Mouse (Mus musculus) lung, postnatal 4 days (tissue): ENCODE data around the gene 1110012L19Rik.
"Not testable (repeated sequence)": the region's sequence is repeated elsewhere in the genome, so short reads cannot be mapped to it uniquely, and the experiment has no call there.

Source experiments
- DNase-seq, 2 experiments: peaks; one replicate each; pipeline ENCODE4 v3.0.0; 2021

The 1110012L19Rik gene

GRCm38 (mm10) chrX:70385276-70385961 lies at the start of gene 1110012L19Rik:
Gene 1110012L19Rik, plus strand, starts transcription at chrX:70385877.
- peak; percentile 78 to 82 for DNase-seq

- no peak for DNase-seq
Observed at GRCm38 (mm10) chrX:70362985-70363384, 22.7 kb upstream of the 1110012L19Rik start.

GRCm38 (mm10) chrX:70363446-70363845 lies 22.2 kb upstream of the 1110012L19Rik start:
- DNase-seq, result no peak

GRCm38 (mm10) chrX:70364202-70364601 lies 21.5 kb upstream of the 1110012L19Rik start:
- DNase-seq, result no peak

- DNase-seq, result peak; percentile 88 to 91
Observed at GRCm38 (mm10) chrX:70364661-70365613, 20.7 kb upstream of the 1110012L19Rik start, which contains the start of gene Ids. Gene Ids, minus strand, starts transcription at chrX:70365084.

GRCm38 (mm10) chrX:70369758-70370157 lies 15.9 kb upstream of the 1110012L19Rik start:
- not testable (repeated sequence) for DNase-seq

GRCm38 (mm10) chrX:70374469-70375110 lies 11.1 kb upstream of the 1110012L19Rik start:
- not testable (repeated sequence) for DNase-seq

GRCm38 (mm10) chrX:70384917-70385275 lies 781 bp upstream of the 1110012L19Rik start:
- no peak for DNase-seq

GRCm38 (mm10) chrX:70385962-70386351 lies 280 bp downstream of the 1110012L19Rik start:
- peak in 1 of 2 experiments; percentile 28 for DNase-seq

- DNase-seq, result not testable (repeated sequence)
Observed at GRCm38 (mm10) chrX:70392636-70393035, 7.0 kb downstream of the 1110012L19Rik start.

GRCm38 (mm10) chrX:70425473-70425872 lies 39.8 kb downstream of the 1110012L19Rik start:
- not testable (repeated sequence) for DNase-seq
